Mouse (Mus musculus) neural tube, embryonic 15.5 days (tissue): ENCODE results near the gene Cradd. TPM values are rescaled to one million over a fixed set of nuclear protein-coding genes. Genes with fewer than 3 reads are reported as not detected.

Experiments used
- ATAC-seq: fragments of 200-750 bp; cut with Nextera tagmentation; 2 replicates; pipeline ENCODE4 v1.8.0; 2017; ENCODE audit warnings: mild to moderate bottlenecking, moderate TSS enrichment, moderate library complexity; ENCODE audit not compliant: low FRiP score
- H3K27ac ChIP-seq: fragments of 300-500 bp; sonication (generic); replicated peaks from 2 replicates; pipeline ENCODE4 v1.5.1; 2015; ENCODE audit warnings: mild to moderate bottlenecking, inconsistent platforms
- H3K27me3 ChIP-seq: fragments of 300-500 bp; sonication (generic); replicated peaks from 2 replicates; pipeline ENCODE4 v1.6.1; 2015; ENCODE audit warnings: inconsistent platforms
- H3K36me3 ChIP-seq: fragments of 300-500 bp; sonication (generic); 2 replicates; pipeline ENCODE4 v1.6.1; 2015; ENCODE audit warnings: inconsistent platforms
- H3K4me1 ChIP-seq: fragments of 300-500 bp; sonication (generic); 2 replicates; pipeline ENCODE4 v1.6.1; 2015; ENCODE audit warnings: inconsistent platforms
- H3K4me2 ChIP-seq: fragments of 300-500 bp; sonication (generic); 2 replicates; pipeline ENCODE4 v1.6.1; 2015; ENCODE audit warnings: inconsistent platforms, mild to moderate bottlenecking, moderate library complexity
- H3K4me3 ChIP-seq: fragments of 300-500 bp; sonication (generic); replicated peaks from 2 replicates; pipeline ENCODE4 v1.5.1; 2015; ENCODE audit warnings: mild to moderate bottlenecking, inconsistent platforms
- H3K9ac ChIP-seq: fragments of 300-500 bp; sonication (generic); replicated peaks from 2 replicates; pipeline ENCODE4 v1.6.1; 2015; ENCODE audit warnings: mild to moderate bottlenecking, inconsistent platforms
- H3K9me3 ChIP-seq: fragments of 300-500 bp; sonication (generic); replicated peaks from 2 replicates; pipeline ENCODE4 v1.6.1; 2016; ENCODE audit warnings: inconsistent platforms
- WGBS: fragments of 180-500 bp; shearing (Covaris S2); methylation state at CpG from one replicate; pipeline ENCODE4 v1.1.7; 2015; ENCODE audit warnings: mixed read lengths; 5-methylcytosine and 5-hydroxymethylcytosine counted together
- polyA plus RNA-seq: library from polyadenylated mRNA; unstranded; fragments of >200 nt; fragmentation: Nextera tagmentation; extraction: Ambion mirVana; gene quantifications from 2 replicates; pipeline ENCODE4 v1.2.1, GENCODE M21; 2015

Cradd gene
- polyA plus RNA-seq, 1 experiment from 2014 or later = 8.2 TPM

DNA sequence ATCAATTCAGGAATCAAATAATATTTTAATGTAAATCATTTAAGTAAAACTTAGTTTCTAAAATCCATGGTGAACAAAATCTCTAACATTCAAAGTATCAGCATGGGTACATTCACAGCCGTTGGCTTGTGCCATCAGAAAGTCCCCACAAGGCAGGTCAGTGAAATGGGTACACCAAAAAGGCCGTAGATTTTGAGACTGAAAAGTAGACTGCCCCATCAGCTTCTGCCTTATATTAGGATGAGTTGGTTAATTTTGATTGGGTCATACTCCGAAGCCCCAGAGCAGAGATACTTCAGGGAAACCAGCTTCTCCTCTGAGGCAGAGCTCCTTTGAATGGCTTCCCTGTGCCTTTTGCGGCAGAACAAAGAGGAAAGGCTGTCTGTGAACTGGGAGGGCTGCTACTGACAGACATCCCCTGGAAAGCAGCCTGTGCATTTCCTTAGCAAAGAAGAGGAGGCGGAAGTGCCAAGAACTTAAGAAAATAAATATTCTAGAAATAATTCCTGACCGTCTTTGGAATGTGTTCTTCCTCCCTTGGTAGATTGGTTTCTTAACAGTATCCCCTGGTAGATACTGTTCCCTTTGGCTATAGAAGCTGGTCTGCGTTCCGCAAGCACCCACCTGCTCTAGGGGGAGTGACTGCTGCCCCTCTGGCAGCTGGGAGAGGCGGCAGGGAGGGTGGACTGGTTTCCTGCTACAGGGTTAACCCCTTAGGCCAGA is 178.6 kb downstream of the Cradd start:
- 33% methylated on average over 9 of the region's 9 CpGs for WGBS
- Histone ChIP-seq H3K4me3 (no peak overlapping the region), H3K9ac (no peak overlapping the region), H3K27ac (peak overlapping the region; percentile 58), H3K4me1 (peaks cover 44% of the 10 kb centered on the region), H3K36me3 (no peaks in the 10 kb centered on the region), H3K27me3 (no peaks in the 10 kb centered on the region), H3K9me3 (no peaks in the 10 kb centered on the region), H3K4me2 (peak overlapping the region; percentile 17; the same call in 1 of the 2 replicates)
- no peak for ATAC-seq

DNA sequence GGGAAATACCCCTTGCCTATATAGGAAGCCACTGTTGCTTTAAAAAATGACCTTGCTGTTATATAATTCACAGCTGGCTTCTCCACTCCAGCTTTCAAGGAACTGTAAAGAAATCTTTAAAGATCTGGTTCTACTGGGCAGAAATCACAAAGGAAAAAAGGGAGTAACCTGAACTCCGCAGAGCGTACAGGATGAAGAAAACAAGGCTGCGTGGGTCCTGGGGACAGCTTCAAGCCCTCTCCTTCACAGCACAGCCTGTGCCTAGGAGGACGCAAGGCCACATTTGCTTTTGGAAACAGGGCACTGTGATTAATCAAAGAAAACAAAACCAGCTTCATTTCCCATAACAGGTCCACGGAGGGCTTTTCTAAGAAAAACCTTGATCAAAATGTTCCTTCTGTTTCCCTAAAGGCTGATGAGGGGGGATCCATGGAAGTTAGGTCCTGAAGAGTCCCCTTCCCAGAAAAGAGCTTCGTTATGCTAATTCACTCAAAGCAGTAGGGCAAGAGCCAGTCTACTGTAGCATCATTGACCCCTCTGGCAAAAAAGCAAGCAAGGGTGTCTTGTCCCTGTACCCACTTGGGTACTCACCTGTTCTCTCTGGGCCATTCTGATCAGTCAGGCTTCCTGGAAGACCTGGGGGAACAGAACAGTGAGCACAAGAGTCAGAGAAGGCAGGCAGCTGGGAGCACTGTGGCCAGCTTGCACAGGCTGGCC is 179.4 kb downstream of the Cradd start:
- no peak for ATAC-seq
- 0 out of 2 replicates have a peak overlapping the region, but pooled peaks have one; percentile 21 for H3K9ac ChIP-seq
- no peak overlapping the region for H3K27ac ChIP-seq
- no peaks in the 10 kb centered on the region for H3K9me3 ChIP-seq
- H3K4me1 ChIP-seq = peaks cover 48% of the 10 kb centered on the region
- WGBS = 53% methylated on average over 6 of the region's 6 CpGs
- no peak overlapping the region for H3K4me3 ChIP-seq
- H3K27me3 ChIP-seq = no peaks in the 10 kb centered on the region
- H3K4me2 ChIP-seq = no peak overlapping the region
- H3K36me3 ChIP-seq = no peaks in the 10 kb centered on the region

- Histone ChIP-seq H3K4me2 (peak overlapping the region; percentile 3; the same call in 1 of the 2 replicates), H3K9ac (no peak overlapping the region), H3K27ac (peak overlapping the region; percentile 42), H3K4me1 (peaks cover 48% of the 10 kb centered on the region), H3K27me3 (no peaks in the 10 kb centered on the region), H3K9me3 (no peaks in the 10 kb centered on the region), H3K36me3 (no peaks in the 10 kb centered on the region), H3K4me3 (no peak overlapping the region)
- WGBS = 14% methylated on average over 2 of the region's 2 CpGs
- ATAC-seq = peak; percentile 22; the same call in 1 of the 2 replicates
Observed at GRCm38 (mm10) chr10:95143446-95144114, 180.4 kb downstream of the Cradd start.

DNA sequence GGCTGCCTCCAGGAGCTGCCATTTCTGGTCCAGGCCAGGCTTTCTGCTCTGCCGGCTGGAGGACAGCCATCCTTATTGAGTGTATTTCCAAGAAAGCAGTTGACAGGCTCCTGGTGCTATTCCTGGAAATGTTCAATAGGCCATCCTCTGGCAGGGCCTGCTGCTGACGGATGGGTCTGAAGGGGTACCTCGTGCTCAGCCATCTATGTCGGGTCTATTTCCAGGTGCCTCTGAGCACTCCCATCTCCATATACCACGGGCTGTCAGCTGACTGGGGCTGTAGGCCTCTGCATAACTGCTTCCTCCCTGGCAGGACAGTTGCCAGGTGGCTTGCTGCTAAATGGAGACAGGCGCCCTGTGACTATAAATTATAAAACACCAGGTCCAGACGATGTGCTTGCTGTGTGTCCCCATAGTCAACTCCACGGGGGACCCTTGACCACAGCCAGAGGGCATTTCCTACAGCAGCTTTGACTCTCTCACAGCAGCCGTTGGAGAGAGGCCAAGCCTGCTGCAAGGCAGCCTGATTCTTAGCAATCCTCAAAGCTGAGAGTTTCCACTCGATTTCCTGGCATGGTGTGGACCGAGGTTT is 181.0 kb downstream of the Cradd start:
- H3K4me2 ChIP-seq = peak overlapping the region; percentile 3; the same call in 1 of the 2 replicates
- peaks cover 48% of the 10 kb centered on the region for H3K4me1 ChIP-seq
- peak overlapping the region; percentile 42 for H3K27ac ChIP-seq
- ATAC-seq = peak; percentile 72
- H3K4me3 ChIP-seq = no peak overlapping the region
- H3K9me3 ChIP-seq = no peaks in the 10 kb centered on the region
- no peaks in the 10 kb centered on the region for H3K27me3 ChIP-seq
- 10% methylated on average over 11 of the region's 11 CpGs for WGBS
- H3K9ac ChIP-seq = no peak overlapping the region
- no peaks in the 10 kb centered on the region for H3K36me3 ChIP-seq

DNA sequence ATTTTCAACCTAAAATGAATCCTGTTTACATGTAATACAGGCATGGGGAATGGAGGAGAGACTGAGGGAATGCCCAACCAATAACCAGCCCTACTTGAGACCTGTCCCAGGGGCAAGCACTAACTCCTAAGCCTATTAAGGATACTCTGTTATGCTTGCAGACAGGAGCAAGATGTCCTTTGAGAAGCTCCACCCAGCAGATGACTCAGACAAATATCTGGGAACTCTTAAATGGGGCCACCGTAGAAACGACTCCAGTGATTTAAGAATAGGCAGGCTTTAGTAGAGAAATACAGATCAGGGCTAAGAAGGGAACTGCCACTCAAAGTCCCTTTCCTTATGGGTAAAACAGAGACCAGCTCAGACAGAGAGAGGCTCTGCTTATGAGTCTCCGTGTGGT is 182.9 kb downstream of the Cradd start:
- H3K9ac ChIP-seq = no peak overlapping the region
- 69% methylated on average over 3 of the region's 3 CpGs for WGBS
- no peaks in the 10 kb centered on the region for H3K36me3 ChIP-seq
- no peak overlapping the region for H3K27ac ChIP-seq
- H3K27me3 ChIP-seq = no peaks in the 10 kb centered on the region
- H3K4me1 ChIP-seq = peaks cover 39% of the 10 kb centered on the region
- H3K9me3 ChIP-seq = no peaks in the 10 kb centered on the region
- no peak for ATAC-seq
- H3K4me3 ChIP-seq = no peak overlapping the region
- H3K4me2 ChIP-seq = no peak overlapping the region

GRCm38 (mm10) chr10:95140191-95140590 is 183.7 kb downstream of the Cradd start:
- no peak for ATAC-seq
- Histone ChIP-seq H3K9me3 (no peaks in the 10 kb centered on the region), H3K36me3 (no peaks in the 10 kb centered on the region), H3K27me3 (no peaks in the 10 kb centered on the region), H3K4me3 (no peak overlapping the region), H3K27ac (no peak overlapping the region), H3K9ac (no peak overlapping the region), H3K4me2 (no peak overlapping the region), H3K4me1 (peaks cover 32% of the 10 kb centered on the region)

DNA sequence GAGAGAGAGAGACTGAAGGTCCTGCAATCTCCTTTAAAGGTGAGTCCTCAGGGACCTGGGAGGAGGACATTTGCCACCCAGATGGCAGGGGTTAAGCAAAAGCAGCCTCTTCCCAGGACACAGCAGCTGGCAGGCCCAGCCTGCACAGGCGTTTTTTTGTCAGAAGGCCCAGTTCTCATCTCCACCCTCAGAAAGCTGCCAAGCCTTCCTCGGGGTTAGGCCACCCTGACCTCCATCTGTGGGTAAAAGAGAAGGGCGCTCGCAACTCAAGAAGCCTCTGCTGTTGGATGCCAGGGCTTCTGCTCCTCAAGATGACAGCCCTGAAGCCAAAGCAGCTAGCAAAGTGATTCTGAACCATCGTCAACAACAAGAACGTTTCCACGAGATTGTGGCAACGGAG is 184.3 kb downstream of the Cradd start:
- 60% methylated on average over 8 of the region's 8 CpGs for WGBS
- no peak for ATAC-seq
- Histone ChIP-seq H3K9ac (no peak overlapping the region), H3K4me1 (peaks cover 27% of the 10 kb centered on the region), H3K4me2 (no peak overlapping the region), H3K9me3 (no peaks in the 10 kb centered on the region), H3K27ac (no peak overlapping the region), H3K27me3 (no peaks in the 10 kb centered on the region), H3K36me3 (no peaks in the 10 kb centered on the region), H3K4me3 (no peak overlapping the region)

DNA sequence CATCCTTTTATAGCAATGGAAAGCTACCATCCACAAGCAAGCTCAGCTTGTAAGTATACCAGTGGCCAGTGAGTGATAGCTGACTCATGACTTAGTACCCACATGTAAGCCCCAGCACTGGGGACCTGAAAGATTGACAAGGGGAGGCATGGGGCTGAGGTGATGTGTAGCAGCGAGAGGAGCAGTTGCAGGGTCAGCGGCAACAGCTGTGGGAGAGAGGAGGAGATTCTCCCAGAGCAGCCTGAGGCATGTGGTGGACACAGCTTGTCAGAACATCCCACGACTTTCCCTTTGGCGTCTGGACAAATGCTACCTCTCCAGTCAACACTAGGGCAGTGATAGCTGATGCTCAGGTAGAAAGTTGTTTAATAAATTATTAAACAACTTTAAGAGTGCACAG is 190.9 kb downstream of the Cradd start:
- H3K9ac ChIP-seq = no peak overlapping the region
- H3K36me3 ChIP-seq = no peaks in the 10 kb centered on the region
- WGBS = 79% methylated on average over 4 of the region's 4 CpGs
- H3K27ac ChIP-seq = no peak overlapping the region
- no peaks in the 10 kb centered on the region for H3K27me3 ChIP-seq
- ATAC-seq = no peak
- no peak overlapping the region for H3K4me2 ChIP-seq
- H3K4me3 ChIP-seq = no peak overlapping the region
- no peaks in the 10 kb centered on the region for H3K4me1 ChIP-seq
- H3K9me3 ChIP-seq = no peaks in the 10 kb centered on the region

Other genes with a start within 250 kb of the Cradd start
- gene Socs2, start 93.0 kb upstream of the Cradd start, polyA plus RNA-seq = 106 and 126 TPM in 2 replicates
- 286 and 296 TPM in 2 replicates for gene Mrpl42, start 177.8 kb upstream of the Cradd start, polyA plus RNA-seq
- 358 and 359 TPM in 2 replicates for gene Ube2n, start 191.0 kb upstream of the Cradd start, polyA plus RNA-seq
- gene Nudt4, start 240.0 kb upstream of the Cradd start, polyA plus RNA-seq = 73.5 and 75.5 TPM in 2 replicates